Mouse (Mus musculus) left cerebral cortex, adult 2 months (tissue): Measurements from ENCODE around the gene Endod1. TPM values are rescaled to one million over a fixed set of nuclear protein-coding genes. Genes with fewer than 3 reads are reported as not detected.
A peak's percentile ranks its signal among the peaks of the same experiment; 100 is the strongest.
"Not testable (repeated sequence)": the region's sequence is repeated elsewhere in the genome, so short reads cannot be mapped to it uniquely, and the experiment has no call there.

Source experiments
- DNase-seq, 2 experiments: peaks; one replicate each; pipeline ENCODE4 v3.0.0; 2021 to 2022; ENCODE audit warnings: low spot score in 2 of 2, mixed read lengths in 1 of 2; ENCODE audit errors: extremely low spot score in 1 of 2
- H3K27ac ChIP-seq: fragments of 200-600 bp; 2 replicates; pipeline ENCODE4 v1.8.1; 2022
- H3K4me3 ChIP-seq: fragments of 200-600 bp; 2 replicates; pipeline ENCODE4 v1.8.1; 2022
- CTCF ChIP-seq: fragments of 200-600 bp; IDR thresholded peaks from 2 replicates; pipeline ENCODE4 v1.8.1; 2022; ENCODE audit warnings: antibody characterized with exemption, mild to moderate bottlenecking, moderate library complexity
- intact Hi-C: fragments of 180-260 bp; cut with DNase I; formaldehyde crosslinking; loops from one replicate; pipeline ENCODE4 v1.15.1; 2025
- total RNA-seq, 2 experiments: library from RNA; stranded (reverse); gene quantifications; 2 replicates each; pipeline ENCODE4 v1.2.3; 2021

Endod1 gene
- total RNA-seq, 2 experiments from 2014 or later: 62.1 to 62.5 TPM

GRCm38 (mm10) chr9:14349380-14349779, 31.9 kb downstream of the Endod1 start:
- Histone ChIP-seq H3K4me3 (no peak overlapping the region), H3K27ac (no peak overlapping the region)
- DNase-seq: no peak
- intact Hi-C loops: no loop called here
- no peak for TF ChIP-seq CTCF

DNA sequence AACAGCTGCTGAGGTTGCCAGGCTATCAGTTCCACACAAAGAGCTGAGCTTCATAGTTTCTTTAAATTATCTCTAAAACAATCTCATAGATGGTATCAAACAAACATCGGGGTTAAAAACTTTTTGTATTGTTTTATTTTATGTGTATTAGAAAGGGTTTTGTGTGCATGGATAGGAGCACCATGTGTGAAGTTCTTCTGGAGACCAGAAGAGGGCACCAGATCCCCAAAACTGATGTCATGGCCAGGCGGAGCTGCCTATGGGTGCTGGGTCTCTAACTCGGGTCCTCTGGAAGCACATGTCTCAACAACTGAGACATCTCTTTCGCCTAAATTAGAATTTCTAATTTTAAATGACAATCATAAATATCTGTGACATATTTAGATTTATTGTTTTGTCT, 32.9 kb downstream of the Endod1 start:
- Histone ChIP-seq H3K27ac (no peak overlapping the region), H3K4me3 (no peak overlapping the region)
- intact Hi-C loops: no loop called here
- TF ChIP-seq CTCF: peak; percentile 72
- DNase-seq: no peak

- intact Hi-C loops, DNase-seq, H3K4me3 ChIP-seq, H3K27ac ChIP-seq: not testable (repeated sequence)
Observed at GRCm38 (mm10) chr9:14345866-14346265, 35.4 kb downstream of the Endod1 start.

DNA sequence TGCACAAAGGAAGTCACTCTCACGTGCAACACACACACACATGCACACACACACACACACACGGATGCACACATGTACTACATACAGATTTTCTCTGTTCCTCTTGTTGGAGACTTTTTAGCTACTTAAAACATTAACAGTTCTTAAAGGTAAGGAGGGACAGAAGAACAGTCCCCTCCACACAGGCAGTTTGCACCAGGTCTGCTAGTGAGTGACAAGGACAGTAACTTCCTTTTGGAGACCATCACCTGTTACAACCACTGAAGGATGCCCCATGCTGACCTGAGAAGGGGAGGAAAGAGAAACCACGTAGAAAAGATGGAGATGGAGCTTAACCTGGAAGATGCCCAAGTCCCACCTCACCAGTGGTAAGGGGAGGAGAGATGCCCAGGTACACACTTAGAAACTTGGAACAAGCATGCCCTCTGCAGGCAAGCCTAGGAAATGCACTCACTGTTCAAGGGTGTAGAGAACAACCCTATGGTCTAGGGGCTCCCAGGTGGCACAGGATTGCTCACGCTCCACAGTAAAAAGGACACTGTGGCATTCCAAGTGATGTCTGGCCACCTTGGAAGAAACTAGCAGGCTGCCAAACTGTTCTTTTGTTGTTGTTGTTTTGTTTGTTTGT, 39.2 kb downstream of the Endod1 start:
- TF ChIP-seq CTCF: peak; percentile 88
- no peak overlapping the region for H3K27ac ChIP-seq
- intact Hi-C loops: loop anchor here (1.0 kb wide), 2 partner anchors 453 to 493 kb away; no protein-coding TSS in a partner anchor
- peak; percentile 64 to 79 for DNase-seq
- no peak overlapping the region for H3K4me3 ChIP-seq

DNA sequence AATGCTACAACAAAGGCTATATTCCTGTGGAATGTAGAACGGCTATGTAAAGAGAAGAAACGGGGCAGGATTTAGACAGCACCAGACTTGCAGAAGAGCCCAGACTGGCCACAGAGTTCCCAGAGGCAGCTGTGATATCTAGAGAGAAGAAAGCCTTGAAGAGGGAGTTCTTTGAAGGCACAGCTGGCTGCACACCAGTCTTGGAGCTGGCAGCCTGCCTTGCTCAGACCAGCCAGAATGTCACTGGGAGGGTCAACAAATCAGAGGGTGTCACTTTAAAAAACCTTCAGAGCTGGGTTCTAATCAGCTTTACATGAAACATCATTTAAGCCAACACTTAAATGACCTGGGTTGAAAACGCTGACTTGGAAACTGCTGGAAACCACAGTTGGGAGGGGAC, 42.6 kb downstream of the Endod1 start:
- no peak for DNase-seq
- Histone ChIP-seq H3K4me3 (no peak overlapping the region), H3K27ac (no peak overlapping the region)
- intact Hi-C loops: no loop called here
- TF ChIP-seq CTCF: no peak

DNA sequence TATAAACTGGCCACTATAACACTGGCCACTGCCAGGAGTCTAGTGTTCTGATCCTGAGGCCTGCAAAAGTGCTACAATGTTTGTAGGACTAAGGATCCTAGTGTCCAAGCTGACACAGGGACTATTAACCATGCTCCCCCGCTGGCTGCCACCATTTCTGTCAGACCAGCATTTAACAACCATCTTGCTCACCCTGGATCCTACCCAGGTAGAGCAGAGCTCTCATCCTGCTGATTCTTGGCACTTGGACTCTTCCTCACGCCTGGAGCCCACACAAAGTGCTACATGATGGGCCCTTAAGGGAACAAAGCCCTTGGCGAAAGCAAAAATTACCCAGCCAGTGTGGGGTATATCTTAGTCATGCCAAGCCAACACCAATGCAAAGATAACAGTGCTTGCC, 44.4 kb downstream of the Endod1 start:
- intact Hi-C loops: no loop called here

DNA sequence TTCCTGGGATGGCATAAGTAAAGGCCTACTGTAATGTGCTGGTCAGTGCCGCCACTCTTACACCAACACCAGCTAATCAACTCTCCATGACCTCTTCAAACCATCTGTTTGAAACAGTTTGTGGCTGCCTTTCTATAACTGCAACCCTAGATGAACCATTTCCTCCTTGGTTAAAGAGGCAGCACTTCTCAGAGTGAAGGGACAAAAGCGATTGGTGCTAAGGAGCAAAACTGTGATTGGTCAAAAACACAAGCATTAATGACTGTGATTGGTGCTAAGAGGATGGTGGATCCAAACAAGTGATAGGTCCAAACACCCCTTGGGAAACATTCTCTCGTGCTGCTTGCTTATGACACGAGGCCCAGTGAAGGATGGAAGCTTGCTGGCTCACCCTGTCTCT, 45.5 kb downstream of the Endod1 start:
- Histone ChIP-seq H3K4me3 (no peak overlapping the region), H3K27ac (no peak overlapping the region)
- intact Hi-C loops: no loop called here
- DNase-seq: no peak
- no peak for TF ChIP-seq CTCF

More for the DNA sequence above, 44.4 kb downstream of the Endod1 start:
- no peak for TF ChIP-seq CTCF
- no peak for DNase-seq
- Histone ChIP-seq H3K27ac (no peak overlapping the region; the same call in 1 of the 2 replicates), H3K4me3 (no peak overlapping the region)

GRCm38 (mm10) chr9:14316618-14317017, 64.7 kb downstream of the Endod1 start:
- intact Hi-C loops: no loop called here
- H3K4me3 ChIP-seq: no peak overlapping the region
- no peak for DNase-seq
- H3K27ac ChIP-seq: no peak overlapping the region
- no peak for TF ChIP-seq CTCF

GRCm38 (mm10) chr9:14314477-14314876, 66.8 kb downstream of the Endod1 start:
- no peak for DNase-seq
- Histone ChIP-seq H3K27ac (no peak overlapping the region), H3K4me3 (no peak overlapping the region)
- no peak for TF ChIP-seq CTCF
- intact Hi-C loops: no loop called here

GRCm38 (mm10) chr9:14313968-14314367, 67.3 kb downstream of the Endod1 start:
- no peak for TF ChIP-seq CTCF
- H3K27ac ChIP-seq: no peak overlapping the region
- no peak for DNase-seq
- intact Hi-C loops: no loop called here
- H3K4me3 ChIP-seq: no peak overlapping the region

DNA sequence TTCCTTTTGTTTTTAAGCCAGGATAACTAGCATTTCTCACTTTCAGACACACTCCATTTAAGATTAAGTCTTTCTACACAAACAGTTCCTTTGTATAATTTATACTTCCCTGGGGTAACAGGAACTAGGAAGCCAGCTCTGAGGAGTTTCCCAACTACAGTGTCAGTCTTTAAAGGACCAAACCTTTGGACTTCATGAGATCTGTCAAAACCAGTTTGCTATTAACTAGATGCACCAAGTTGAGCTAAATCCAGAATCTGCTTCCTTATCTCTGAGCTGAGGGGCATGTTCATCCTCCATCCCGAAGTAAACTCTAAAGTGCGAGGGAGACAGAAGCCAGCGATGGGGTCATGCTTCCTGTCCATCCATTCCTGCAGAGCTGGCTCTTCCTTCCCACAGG, 74.0 kb downstream of the Endod1 start:
- no peak overlapping the region for H3K27ac ChIP-seq
- DNase-seq: no peak
- no peak for TF ChIP-seq CTCF
- intact Hi-C loops: no loop called here
- no peak overlapping the region for H3K4me3 ChIP-seq

GRCm38 (mm10) chr9:14304262-14304968, 76.9 kb downstream of the Endod1 start:
- DNase-seq: no peak
- H3K27ac ChIP-seq: peak overlapping the region; percentile 4; the same call in 1 of the 2 replicates
- no peak overlapping the region for H3K4me3 ChIP-seq
- no peak for TF ChIP-seq CTCF
- intact Hi-C loops: no loop called here

Other genes with a start within 250 kb of the Endod1 start
- 100 to 1,000 TPM; 111 to 118 TPM for gene Sesn3, start 106.4 kb downstream of the Endod1 start, total RNA-seq
- gene Kdm4d, start 119.0 kb upstream of the Endod1 start, total RNA-seq: 1 to 10 TPM; 1.7 to 2.3 TPM
- 10 to 100 TPM; 82.3 to 90.9 TPM for gene Cwc15, start 119.1 kb upstream of the Endod1 start, total RNA-seq